Mouse (Mus musculus) hindbrain, embryonic 12.5 days (tissue): ENCODE results near the gene Col5a1. TPM values are rescaled to one million over a fixed set of nuclear protein-coding genes. Genes with fewer than 3 reads are reported as not detected.

Source experiments
- ATAC-seq: fragments of 200-750 bp; cut with Nextera tagmentation; 2 replicates; pipeline ENCODE4 v1.8.0; 2017; ENCODE audit warnings: moderate TSS enrichment; ENCODE audit not compliant: low FRiP score
- H3K27ac ChIP-seq: fragments of 300-500 bp; sonication (generic); 2 replicates; pipeline ENCODE4 v1.5.1; 2016; ENCODE audit warnings: mild to moderate bottlenecking
- H3K27me3 ChIP-seq: fragments of 300-500 bp; sonication (generic); 2 replicates; pipeline ENCODE4 v1.6.1; 2016; ENCODE audit warnings: mild to moderate bottlenecking
- H3K36me3 ChIP-seq: fragments of 300-500 bp; sonication (generic); 2 replicates; pipeline ENCODE4 v1.6.1; 2016; ENCODE audit warnings: mild to moderate bottlenecking
- H3K4me1 ChIP-seq: fragments of 300-500 bp; sonication (generic); 2 replicates; pipeline ENCODE4 v1.6.1; 2016
- H3K4me2 ChIP-seq: fragments of 300-500 bp; sonication (generic); replicated peaks from 2 replicates; pipeline ENCODE4 v1.6.1; 2016; ENCODE audit warnings: mild to moderate bottlenecking
- H3K4me3 ChIP-seq: fragments of 300-500 bp; sonication (generic); 2 replicates; pipeline ENCODE4 v1.5.1; 2016; ENCODE audit warnings: mild to moderate bottlenecking
- H3K9ac ChIP-seq: fragments of 300-500 bp; sonication (generic); 2 replicates; pipeline ENCODE4 v1.6.1; 2016; ENCODE audit warnings: mild to moderate bottlenecking, moderate library complexity
- H3K9me3 ChIP-seq: fragments of 300-500 bp; sonication (generic); replicated peaks from 2 replicates; pipeline ENCODE4 v1.6.1; 2016; ENCODE audit warnings: mild to moderate bottlenecking
- WGBS: fragments of 180-500 bp; shearing (Covaris S2); methylation state at CpG from one replicate; pipeline ENCODE4 v1.1.7; 2016; 5-methylcytosine and 5-hydroxymethylcytosine counted together
- polyA plus RNA-seq: library from polyadenylated mRNA; unstranded; fragments of >200 nt; fragmentation: Nextera tagmentation; extraction: Ambion mirVana; gene quantifications from 2 replicates; pipeline ENCODE4 v1.2.1, GENCODE M21; 2016

The Col5a1 gene
- polyA plus RNA-seq, 1 experiment from 2014 or later, result 45.9 TPM

- WGBS, result 93% methylated on average over 1 of the region's 1 CpGs
- no peak overlapping the region for H3K4me2 ChIP-seq
- H3K27me3 ChIP-seq, result no peaks in the 10 kb centered on the region
Measured at GRCm38 (mm10) chr2:28059922-28060321, 173.7 kb downstream of the Col5a1 start.

GRCm38 (mm10) chr2:28063711-28064338, 177.6 kb downstream of the Col5a1 start:
- Histone ChIP-seq H3K36me3 (no peaks in the 10 kb centered on the region), H3K27ac (no peak overlapping the region), H3K4me3 (no peak overlapping the region), H3K4me1 (peaks cover 8% of the 10 kb centered on the region), H3K27me3 (no peaks in the 10 kb centered on the region), H3K9me3 (no peaks in the 10 kb centered on the region), H3K9ac (no peak overlapping the region), H3K4me2 (no peak overlapping the region)
- WGBS, result 91% methylated on average over 4 of the region's 4 CpGs
- no peak for ATAC-seq

More at GRCm38 (mm10) chr2:28059922-28060321, 173.7 kb downstream of the Col5a1 start:
- H3K36me3 ChIP-seq, result no peaks in the 10 kb centered on the region
- H3K4me1 ChIP-seq, result no peaks in the 10 kb centered on the region
- no peak for ATAC-seq
- no peak overlapping the region for H3K9ac ChIP-seq
- no peak overlapping the region for H3K27ac ChIP-seq
- H3K9me3 ChIP-seq, result no peaks in the 10 kb centered on the region
- no peak overlapping the region for H3K4me3 ChIP-seq

DNA sequence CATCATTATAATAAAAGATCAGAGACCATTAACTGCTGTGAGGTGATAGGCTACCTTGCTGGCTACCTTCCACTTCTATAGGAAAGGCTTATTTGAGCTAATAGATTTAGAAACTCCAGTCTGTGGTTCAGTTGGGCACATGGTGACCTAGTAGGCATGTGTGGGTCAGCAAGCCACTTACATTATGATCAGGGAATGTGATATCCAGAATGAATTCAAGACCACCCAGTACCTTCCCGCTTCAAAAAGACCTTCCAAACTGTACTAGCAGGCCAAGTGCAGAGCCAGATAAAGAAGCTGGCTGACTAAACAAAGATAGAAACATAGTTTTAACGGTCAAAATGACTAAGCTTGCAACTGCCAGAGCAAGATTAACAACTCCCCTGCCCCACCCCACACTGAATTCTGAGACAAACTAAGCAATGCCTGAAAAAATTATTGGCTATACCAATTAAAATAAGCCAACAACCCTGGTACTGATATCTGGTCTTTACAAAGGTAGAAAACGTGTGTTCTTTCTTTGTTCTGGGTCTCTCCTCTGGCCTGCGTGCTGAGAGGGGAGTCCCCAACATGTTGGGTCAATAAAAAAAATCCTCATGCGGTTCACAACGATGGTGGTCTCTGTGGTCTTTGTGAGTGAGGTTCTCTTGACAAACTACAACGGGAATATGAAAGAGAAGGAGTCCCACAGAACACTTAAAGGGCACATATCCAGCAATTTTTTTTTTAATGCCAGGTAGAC, 178.3 kb downstream of the Col5a1 start:
- no peak overlapping the region for H3K9ac ChIP-seq
- H3K4me3 ChIP-seq, result no peak overlapping the region
- H3K27ac ChIP-seq, result no peak overlapping the region
- 82% methylated on average over 7 of the region's 7 CpGs for WGBS
- no peaks in the 10 kb centered on the region for H3K9me3 ChIP-seq
- H3K4me2 ChIP-seq, result no peak overlapping the region
- peaks cover 12% of the 10 kb centered on the region for H3K4me1 ChIP-seq
- H3K36me3 ChIP-seq, result no peaks in the 10 kb centered on the region
- no peak for ATAC-seq
- no peaks in the 10 kb centered on the region for H3K27me3 ChIP-seq

- ATAC-seq, result no peak
- Histone ChIP-seq H3K9me3 (no peaks in the 10 kb centered on the region), H3K27me3 (no peaks in the 10 kb centered on the region), H3K9ac (no peak overlapping the region), H3K4me2 (no peak overlapping the region), H3K4me3 (no peak overlapping the region), H3K4me1 (peaks cover 12% of the 10 kb centered on the region), H3K36me3 (no peaks in the 10 kb centered on the region), H3K27ac (no peak overlapping the region)
- 84% methylated on average over 5 of the region's 5 CpGs for WGBS
Measured at GRCm38 (mm10) chr2:28065081-28065651, 178.9 kb downstream of the Col5a1 start.

GRCm38 (mm10) chr2:28066686-28067085, 180.5 kb downstream of the Col5a1 start:
- no peak overlapping the region for H3K4me3 ChIP-seq
- H3K36me3 ChIP-seq, result no peaks in the 10 kb centered on the region
- no peak overlapping the region for H3K9ac ChIP-seq
- no peak overlapping the region for H3K27ac ChIP-seq
- ATAC-seq, result no peak
- peaks cover 12% of the 10 kb centered on the region for H3K4me1 ChIP-seq
- no peak overlapping the region for H3K4me2 ChIP-seq
- 72% methylated on average over 5 of the region's 5 CpGs for WGBS
- H3K27me3 ChIP-seq, result no peaks in the 10 kb centered on the region
- H3K9me3 ChIP-seq, result no peaks in the 10 kb centered on the region

GRCm38 (mm10) chr2:28067175-28067574, 180.9 kb downstream of the Col5a1 start:
- Histone ChIP-seq H3K9ac (no peak overlapping the region), H3K4me3 (no peak overlapping the region), H3K27ac (no peak overlapping the region), H3K27me3 (no peaks in the 10 kb centered on the region), H3K9me3 (no peaks in the 10 kb centered on the region), H3K36me3 (no peaks in the 10 kb centered on the region), H3K4me2 (no peak overlapping the region), H3K4me1 (peaks cover 12% of the 10 kb centered on the region)
- ATAC-seq, result no peak
- 66% methylated on average over 6 of the region's 6 CpGs for WGBS

DNA sequence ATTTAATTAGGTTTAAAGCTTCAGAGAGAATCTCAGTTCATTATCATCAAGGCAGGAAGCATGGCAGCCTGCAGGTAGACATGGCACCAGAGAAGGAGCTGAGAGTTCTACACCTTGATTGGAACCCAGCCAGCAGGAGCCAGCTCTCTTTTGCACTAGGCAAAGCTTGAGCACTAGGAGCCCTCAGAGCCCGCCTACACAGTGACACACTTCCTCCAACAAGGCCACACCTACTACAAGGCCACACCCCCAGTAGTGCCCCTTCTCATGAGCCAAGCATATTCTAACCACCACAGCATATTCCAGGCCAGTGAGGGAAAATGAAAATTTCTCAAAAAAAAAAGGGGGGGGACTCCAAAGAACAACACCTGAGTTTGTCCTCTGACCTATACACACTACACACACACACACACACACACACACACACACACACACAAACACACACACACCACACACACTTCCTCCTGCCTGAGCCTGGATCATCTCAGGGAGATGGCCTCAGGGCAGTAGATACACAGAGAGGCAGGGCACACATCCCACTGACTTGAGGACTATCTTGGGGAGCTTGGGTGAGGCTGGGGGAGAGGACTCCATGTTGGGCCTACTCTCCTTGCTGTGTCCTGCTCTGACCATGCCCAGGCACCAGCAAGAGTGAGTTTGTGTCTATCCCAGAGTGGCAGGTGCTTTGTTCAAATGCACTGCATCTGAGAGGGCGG, 181.8 kb downstream of the Col5a1 start:
- no peaks in the 10 kb centered on the region for H3K36me3 ChIP-seq
- no peak overlapping the region for H3K4me3 ChIP-seq
- peaks cover 12% of the 10 kb centered on the region for H3K4me1 ChIP-seq
- WGBS, result 85% methylated on average over 2 of the region's 2 CpGs
- no peak overlapping the region for H3K9ac ChIP-seq
- no peak overlapping the region for H3K4me2 ChIP-seq
- no peaks in the 10 kb centered on the region for H3K9me3 ChIP-seq
- no peaks in the 10 kb centered on the region for H3K27me3 ChIP-seq
- H3K27ac ChIP-seq, result peak overlapping the region; percentile 30; the same call in 1 of the 2 replicates
- ATAC-seq, result no peak

GRCm38 (mm10) chr2:28068537-28068878, 182.3 kb downstream of the Col5a1 start:
- WGBS, result 62% methylated on average over 9 of the region's 9 CpGs
- Histone ChIP-seq H3K9me3 (no peaks in the 10 kb centered on the region), H3K4me1 (peaks cover 12% of the 10 kb centered on the region), H3K4me3 (no peak overlapping the region), H3K9ac (no peak overlapping the region), H3K36me3 (no peaks in the 10 kb centered on the region), H3K4me2 (no peak overlapping the region), H3K27ac (peak overlapping the region; percentile 55; the same call in 1 of the 2 replicates), H3K27me3 (no peaks in the 10 kb centered on the region)
- peak; percentile 91 for ATAC-seq

DNA sequence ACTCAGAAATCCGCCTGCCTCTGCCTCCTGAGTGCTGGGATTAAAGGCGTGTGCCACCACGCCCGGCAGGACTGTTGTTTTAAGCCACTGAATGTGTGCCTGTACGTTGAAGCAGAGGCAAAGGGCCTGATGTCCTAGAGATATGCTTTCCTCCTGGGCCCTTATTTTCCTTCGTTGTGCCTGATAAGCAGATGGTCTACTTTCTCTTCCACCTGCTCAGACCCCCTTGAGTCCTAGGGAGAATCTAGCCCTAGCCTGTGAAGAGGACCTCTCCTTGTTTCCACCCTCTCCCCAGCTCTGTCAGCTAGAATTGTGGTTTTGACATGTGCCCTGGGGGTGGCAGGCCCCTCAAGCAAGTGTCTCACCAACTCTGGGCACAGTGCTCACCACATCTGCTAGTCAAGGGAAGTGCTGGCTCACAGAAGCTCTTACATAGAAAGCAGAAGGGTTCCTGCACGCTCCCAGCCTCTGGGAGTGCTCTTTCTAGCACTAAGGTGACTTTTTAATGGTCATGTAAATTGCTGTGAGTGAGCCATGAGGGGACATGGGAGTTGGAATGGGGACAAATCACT, 189.5 kb downstream of the Col5a1 start:
- Histone ChIP-seq H3K4me3 (no peak overlapping the region), H3K9me3 (0 out of 2 replicates have a peak, but pooled peaks cover 5% of the 10 kb centered on the region), H3K9ac (no peak overlapping the region), H3K27ac (no peak overlapping the region), H3K4me2 (no peak overlapping the region), H3K36me3 (no peaks in the 10 kb centered on the region), H3K4me1 (no peaks in the 10 kb centered on the region), H3K27me3 (no peaks in the 10 kb centered on the region)
- ATAC-seq, result no peak
- 78% methylated on average over 7 of the region's 7 CpGs for WGBS

DNA sequence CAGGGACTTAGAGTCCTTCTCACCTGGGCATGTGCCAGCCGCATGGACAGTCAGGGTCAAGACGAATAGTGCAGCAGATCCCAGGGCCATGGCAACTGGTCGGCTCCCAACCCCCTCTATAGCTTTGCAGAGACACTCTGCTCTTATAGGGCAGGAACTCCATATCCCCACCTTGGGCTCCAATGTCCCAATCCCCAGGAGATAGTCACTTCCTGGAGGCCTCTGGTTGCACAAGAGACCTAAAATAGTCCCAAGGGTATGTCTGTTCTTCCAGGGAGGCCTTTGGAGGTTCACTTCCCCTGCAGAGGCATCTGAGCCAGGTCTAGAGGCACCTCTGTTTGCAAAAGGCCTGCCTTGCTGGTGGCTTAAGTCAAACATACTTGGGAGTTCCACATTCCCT, 198.5 kb downstream of the Col5a1 start, which contains the start of gene Fcnb:
TSS of gene Fcnb (minus strand) at position 118 of the 400 bp plus-strand sequence.
- WGBS, result 86% methylated on average over 3 of the region's 3 CpGs
- H3K4me1 ChIP-seq, result peaks cover 9% of the 10 kb centered on the region
- H3K27me3 ChIP-seq, result no peaks in the 10 kb centered on the region
- H3K4me2 ChIP-seq, result no peak within 1 kb of the TSS
- ATAC-seq, result no peak
- no peaks in the 10 kb centered on the region for H3K36me3 ChIP-seq
- H3K27ac ChIP-seq, result no peak within 1 kb of the TSS
- H3K4me3 ChIP-seq, result no peak within 1 kb of the TSS
- H3K9me3 ChIP-seq, result 0 out of 2 replicates have a peak, but pooled peaks cover 3% of the 10 kb centered on the region
- H3K9ac ChIP-seq, result no peak within 1 kb of the TSS

GRCm38 (mm10) chr2:28086112-28086511, 199.9 kb downstream of the Col5a1 start:
- Histone ChIP-seq H3K9ac (no peak overlapping the region), H3K4me2 (no peak overlapping the region), H3K27me3 (no peaks in the 10 kb centered on the region), H3K27ac (no peak overlapping the region), H3K4me3 (no peak overlapping the region), H3K36me3 (no peaks in the 10 kb centered on the region), H3K4me1 (peaks cover 20% of the 10 kb centered on the region), H3K9me3 (0 out of 2 replicates have a peak, but pooled peaks cover 3% of the 10 kb centered on the region)
- 85% methylated on average over 10 of the region's 10 CpGs for WGBS
- no peak for ATAC-seq

- no peak overlapping the region for H3K4me3 ChIP-seq
- H3K27ac ChIP-seq, result 0 out of 2 replicates have a peak overlapping the region, but pooled peaks have one; percentile 83
- H3K4me1 ChIP-seq, result peaks cover 28% of the 10 kb centered on the region
- WGBS, result 64% methylated on average over 5 of the region's 5 CpGs
- no peak for ATAC-seq
- no peak overlapping the region for H3K4me2 ChIP-seq
- H3K9ac ChIP-seq, result no peak overlapping the region
- peaks cover 2% of the 10 kb centered on the region; the same call in 1 of the 2 replicates for H3K27me3 ChIP-seq
- no peaks in the 10 kb centered on the region for H3K36me3 ChIP-seq
- no peaks in the 10 kb centered on the region for H3K9me3 ChIP-seq
Measured at GRCm38 (mm10) chr2:28089095-28089494, 202.9 kb downstream of the Col5a1 start.
